Comparison of ENCODE assay signal across 10 mouse cellular contexts in the genomic region with DNA sequence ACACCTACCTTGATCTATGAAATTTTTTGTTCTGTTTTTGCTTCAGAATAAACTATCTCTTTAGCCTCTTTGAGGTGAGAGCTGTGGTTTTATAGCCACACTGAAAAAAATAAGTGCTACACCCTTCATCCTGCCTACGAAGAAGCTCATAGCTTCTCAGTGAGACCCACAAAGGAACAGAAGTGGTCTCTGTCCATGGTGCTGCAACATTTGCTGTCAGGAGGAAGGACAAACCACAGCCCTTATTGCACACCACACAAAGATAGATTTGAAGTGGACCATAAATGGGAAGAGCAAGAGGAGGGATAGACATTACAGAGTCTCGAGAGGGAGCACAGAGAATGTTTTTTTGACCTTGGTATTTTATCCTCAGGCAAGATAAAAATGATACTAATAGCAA. TPM values are rescaled to one million over a fixed set of nuclear protein-coding genes. Genes with fewer than 3 reads are reported as not detected.
DNase-seq lines count a peak whose midpoint lies in the region; ATAC-seq lines count a peak whose summit lies in the region.
"Had no signal": no experiment of that assay in that cellular context is flagged by ENCODE, and none has a peak within 500 bp of the region (broad histone marks: within the 10 kb centered on the region; RNA-seq: fewer than 3 reads in every experiment).

No protein-coding gene starts in this region.

- no peak for ATAC-seq in heart, embryonic 11.5 days (replicated peaks; ENCODE audit: insufficient number of reproducible peaks, low FRiP score, low TSS enrichment)
- ATAC-seq in megakaryocyte-erythroid progenitor cell, adult 5-6 weeks (replicated peaks; ENCODE audit: low FRiP score, low TSS enrichment, poor library complexity, severe bottlenecking): no peak
- ATAC-seq: intestine, embryonic 16.5 days had no signal

- 38% methylated on average over 2 of the region's 2 CpGs for WGBS in heart, embryonic 11.5 days (ENCODE audit: insufficient replicate concordance)

- H3K9ac ChIP-seq in heart, embryonic 11.5 days (ENCODE audit: low read depth, low read length): no peak overlapping the region

- no peaks in the 10 kb centered on the region; the same call in 1 of the 2 replicates for H3K9me3 ChIP-seq in heart, embryonic 11.5 days (replicated peaks; ENCODE audit: control insufficient read depth, low read length)

- H3K4me3 ChIP-seq in heart, embryonic 11.5 days (ENCODE audit: low read depth, low read length): no peak overlapping the region

- intact Hi-C loops in heart, postnatal 14 days (cut with DNase I): no loop called here
- intact Hi-C loops in left cerebral cortex, postnatal 36 days (cut with DNase I): no loop called here

- no peak overlapping the region for H3K4me2 ChIP-seq in heart, embryonic 11.5 days

- H3K4me1 ChIP-seq in heart, embryonic 11.5 days (ENCODE audit: control insufficient read depth, insufficient read depth, low read length): no peaks in the 10 kb centered on the region

- H3K27me3 ChIP-seq in heart, embryonic 11.5 days (ENCODE audit: control insufficient read depth, insufficient read depth, low read length): no peaks in the 10 kb centered on the region

- peak; percentile 23 to 48 for DNase-seq in heart, postnatal 14 days
- DNase-seq in urinary bladder, postnatal 14 days (ENCODE audit: low spot score): peak; percentile 16
- DNase-seq in urinary bladder, postnatal 25 days (ENCODE audit: low spot score): no peak
- peak; percentile 26 for DNase-seq in induced T-regulatory cell, adult 2 months (ENCODE audit: low read depth)
- no peak for DNase-seq in left cerebral cortex, postnatal 36 days (ENCODE audit: low spot score in 2 of 2)
- no peak for DNase-seq in cerebellum, adult 9-11 months

- no peak overlapping the region for H3K27ac ChIP-seq in heart, embryonic 11.5 days (ENCODE audit: low read depth, low read length)
- H3K27ac ChIP-seq: macrophage had no signal

- no peaks in the 10 kb centered on the region for H3K36me3 ChIP-seq in heart, embryonic 11.5 days (ENCODE audit: control insufficient read depth, insufficient read depth, low read length)

RNA-seq across cellular contexts. Expression of a gene that starts 16.4 kb away (rescaled TPM):
- 1 to 10 TPM; 7.7 TPM for total RNA-seq in heart, postnatal 14 days (2021)
- polyA plus RNA-seq in heart, embryonic 11.5 days (2014; fragmentation: Nextera tagmentation; extraction: Ambion mirVana): 6.6 and 6.9 TPM in 2 replicates
- 10 to 100 TPM; 67.5 to 68.4 TPM for total RNA-seq in left cerebral cortex, postnatal 36 days (2021)
- 16.8 and 20.1 TPM in 2 replicates for total RNA-seq in megakaryocyte-erythroid progenitor cell, adult 5-6 weeks (2014; fragmentation: Nextera tagmentation)
- total RNA-seq in megakaryocyte-erythroid progenitor cell, adult 5-6 weeks (2017): 11.1 and 15.5 TPM in 2 replicates

RNA-seq across cellular contexts. Expression of a gene that starts 54.0 kb away (rescaled TPM):
- total RNA-seq in heart, postnatal 14 days (2021): 1 to 10 TPM; 4.0 to 5.0 TPM
- polyA plus RNA-seq in heart, embryonic 11.5 days (2014; fragmentation: Nextera tagmentation; extraction: Ambion mirVana): 15.3 and 15.8 TPM in 2 replicates
- 10 to 100 TPM; 22.1 to 23.0 TPM for total RNA-seq in left cerebral cortex, postnatal 36 days (2021)
- 67.9 and 77.4 TPM in 2 replicates for total RNA-seq in megakaryocyte-erythroid progenitor cell, adult 5-6 weeks (2014; fragmentation: Nextera tagmentation)
- 27.3 and 29.6 TPM in 2 replicates for total RNA-seq in megakaryocyte-erythroid progenitor cell, adult 5-6 weeks (2017)

Comparison
In these comparisons a context has a peak if more than half of its experiments do, and no peak if none do; other contexts are left out.
1. DNase-seq: peak in heart, postnatal 14 days (2 of 2), urinary bladder, postnatal 14 days (single experiment) and induced T-regulatory cell, adult 2 months (single experiment); none in urinary bladder, postnatal 25 days (single experiment), left cerebral cortex, postnatal 36 days (0 of 2) and cerebellum, adult 9-11 months (single experiment).